Mouse (Mus musculus): ENCODE results near the gene Olfr1062. TPM values are rescaled to one million over a fixed set of nuclear protein-coding genes. Genes with fewer than 3 reads are reported as not detected.
A peak's percentile ranks its signal among the peaks of the same experiment; 100 is the strongest.
"Not testable (repeated sequence)": the region's sequence is repeated elsewhere in the genome, so short reads cannot be mapped to it uniquely, and the experiment has no call there.

Gene Olfr1062
- not detected for polyA plus RNA-seq (2017; shearing (Covaris generic))

- ATAC-seq, result not testable (repeated sequence)
These were observed at the start of gene Olfr1062 for GRCm38 (mm10) chr2:86426649-86427048. Gene Olfr1062 (minus strand): TSS chr2:86426749.

GRCm38 (mm10) chr2:86464442-86465109, 38.0 kb upstream of the Olfr1062 start:
- peak; percentile 43 for ATAC-seq

GRCm38 (mm10) chr2:86460434-86460833, 33.9 kb upstream of the Olfr1062 start:
- ATAC-seq, result no peak

GRCm38 (mm10) chr2:86456169-86456568, 29.6 kb upstream of the Olfr1062 start, which contains the start of gene Olfr1066:
Gene Olfr1066 (minus strand): TSS chr2:86456269.
- ATAC-seq, result no peak

GRCm38 (mm10) chr2:86450491-86450890, 23.9 kb upstream of the Olfr1062 start, which contains the start of gene Olfr1065:
Gene Olfr1065 (minus strand): TSS chr2:86450591.
- not testable (repeated sequence) for ATAC-seq

- not testable (repeated sequence) for ATAC-seq
These were observed 15.6 kb upstream of the Olfr1062 start for GRCm38 (mm10) chr2:86442101-86442500.

- not testable (repeated sequence) for ATAC-seq
These were observed 2.0 kb upstream of the Olfr1062 start for GRCm38 (mm10) chr2:86428511-86428910.

- no peak for ATAC-seq
These were observed 12.6 kb downstream of the Olfr1062 start, which contains the start of gene Olfr1061 for GRCm38 (mm10) chr2:86413950-86414349. Gene Olfr1061 (minus strand): TSS chr2:86414050.

- no peak for ATAC-seq
These were observed 31.4 kb downstream of the Olfr1062 start for GRCm38 (mm10) chr2:86395114-86395513.

- ATAC-seq, result not testable (repeated sequence)
These were observed 38.1 kb downstream of the Olfr1062 start, which contains the start of gene Olfr1058 for GRCm38 (mm10) chr2:86388461-86388860. Gene Olfr1058 (minus strand): TSS chr2:86388561.

- ATAC-seq, result no peak
These were observed 48.3 kb downstream of the Olfr1062 start, which contains the start of gene Olfr1057 for GRCm38 (mm10) chr2:86378293-86378692. Gene Olfr1057 (minus strand): TSS chr2:86378393.

Other genes starting within 250 kb of the Olfr1062 start
- not detected for gene Olfr1044, start 248.9 kb downstream of the Olfr1062 start, polyA plus RNA-seq (2017; shearing (Covaris generic))
- gene Olfr52, start 241.1 kb downstream of the Olfr1062 start, polyA plus RNA-seq (2017; shearing (Covaris generic)), result not detected
- under 1 TPM in 1 of 2 experiments, not detected in 1; 0.44 TPM for gene Olfr1045, start 223.7 kb downstream of the Olfr1062 start, polyA plus RNA-seq (2017; shearing (Covaris generic))
- gene Olfr1046, start 207.4 kb downstream of the Olfr1062 start, polyA plus RNA-seq (2017; shearing (Covaris generic)), result not detected
- gene Olfr1047, start 195.3 kb downstream of the Olfr1062 start, polyA plus RNA-seq (2017; shearing (Covaris generic)), result not detected
- gene Olfr1048, start 186.5 kb downstream of the Olfr1062 start, polyA plus RNA-seq (2017; shearing (Covaris generic)), result not detected
- not detected for gene Olfr1049, start 168.4 kb downstream of the Olfr1062 start, polyA plus RNA-seq (2017; shearing (Covaris generic))
- not detected for gene Olfr1051, start 147.7 kb downstream of the Olfr1062 start, polyA plus RNA-seq (2017; shearing (Covaris generic))
- under 1 TPM in 1 of 2 experiments, not detected in 1; 0.21 TPM for gene Olfr1052, start 134.3 kb downstream of the Olfr1062 start, polyA plus RNA-seq (2017; shearing (Covaris generic))
- not detected for gene Olfr1053, start 111.5 kb downstream of the Olfr1062 start, polyA plus RNA-seq (2017; shearing (Covaris generic))
- gene Olfr1054, start 91.3 kb downstream of the Olfr1062 start, polyA plus RNA-seq (2017; shearing (Covaris generic)), result not detected
- not detected for gene Olfr1055, start 76.5 kb downstream of the Olfr1062 start, polyA plus RNA-seq (2017; shearing (Covaris generic))
- not detected for gene Olfr1056, start 64.3 kb downstream of the Olfr1062 start, polyA plus RNA-seq (2017; shearing (Covaris generic))
- gene Olfr1057, start 48.4 kb downstream of the Olfr1062 start, polyA plus RNA-seq (2017; shearing (Covaris generic)), result not detected
- not detected for gene Olfr1058, start 38.2 kb downstream of the Olfr1062 start, polyA plus RNA-seq (2017; shearing (Covaris generic))
- gene Olfr1061, start 12.7 kb downstream of the Olfr1062 start, polyA plus RNA-seq (2017; shearing (Covaris generic)), result not detected
- gene Olfr1065, start 23.8 kb upstream of the Olfr1062 start, polyA plus RNA-seq (2017; shearing (Covaris generic)), result not detected
- gene Olfr1066, start 29.5 kb upstream of the Olfr1062 start, polyA plus RNA-seq (2017; shearing (Covaris generic)), result not detected
- gene Olfr228, start 60.6 kb upstream of the Olfr1062 start, polyA plus RNA-seq (2017; shearing (Covaris generic)), result not detected
- gene Olfr1076, start 81.7 kb upstream of the Olfr1062 start, polyA plus RNA-seq (2017; shearing (Covaris generic)), result not detected
- not detected for gene Olfr1079, start 115.7 kb upstream of the Olfr1062 start, polyA plus RNA-seq (2017; shearing (Covaris generic))
- gene Olfr1080, start 131.5 kb upstream of the Olfr1062 start, polyA plus RNA-seq (2017; shearing (Covaris generic)), result not detected
- not detected for gene Olfr1082, start 172.2 kb upstream of the Olfr1062 start, polyA plus RNA-seq (2017; shearing (Covaris generic))
- gene Olfr1084, start 213.0 kb upstream of the Olfr1062 start, polyA plus RNA-seq (2017; shearing (Covaris generic)), result not detected
- not detected for gene Olfr1085, start 235.3 kb upstream of the Olfr1062 start, polyA plus RNA-seq (2017; shearing (Covaris generic))

Data from activated CD4-positive, CD25-positive, alpha-beta regulatory T cell, adult 4 months (primary cell).